Mouse (Mus musculus) MEL (cell line): ENCODE measurements around the gene Tshz2. TPM values are rescaled to one million over a fixed set of nuclear protein-coding genes. Genes with fewer than 3 reads are reported as not detected.

ENCODE experiments used
- DNase-seq: peaks from one replicate; pipeline ENCODE4 v3.0.0; 2011; ENCODE audit warnings: low read depth, low spot score
- H3K27ac ChIP-seq: 2 replicates; pipeline ENCODE4 v1.5.1; 2012; ENCODE audit warnings: low read depth, mild to moderate bottlenecking, control low read depth, low read length, moderate library complexity; ENCODE audit not compliant: control insufficient read depth
- H3K27me3 ChIP-seq, 2 experiments: fragments of 150-350 bp in 1 of 2; sonication (generic) in 1 of 2; 2 replicates each; pipeline ENCODE4 v1.6.1; 2012; ENCODE audit warnings: low read length in 2 of 2, mild to moderate bottlenecking in 2 of 2, improper control_type of control experiment in 1 of 2, moderate library complexity in 1 of 2; ENCODE audit not compliant: insufficient read depth in 2 of 2, control insufficient read depth in 1 of 2
- H3K36me3 ChIP-seq, 2 experiments: 2 replicates each; pipeline ENCODE4 v1.6.1; 2012 to 2014; ENCODE audit warnings: low read length in 2 of 2, improper control_type of control experiment in 1 of 2, inconsistent platforms in 1 of 2, mild to moderate bottlenecking in 1 of 2; ENCODE audit not compliant: insufficient read depth in 2 of 2, control insufficient read depth in 1 of 2
- H3K4me1 ChIP-seq, 2 experiments: fragments of 150-350 bp in 1 of 2; sonication (generic) in 1 of 2; 2 replicates each; pipeline ENCODE4 v1.6.1; 2012; ENCODE audit warnings: low read length in 2 of 2, improper control_type of control experiment in 1 of 2, mild to moderate bottlenecking in 1 of 2; ENCODE audit not compliant: insufficient read depth in 2 of 2, control insufficient read depth in 1 of 2
- H3K4me3 ChIP-seq, 2 experiments: fragments of 150-350 bp in 1 of 2; sonication (generic) in 1 of 2; 2 replicates each; pipeline ENCODE4 v1.5.1; 2012; ENCODE audit warnings: low read depth in 2 of 2, low read length in 2 of 2, mild to moderate bottlenecking in 2 of 2, moderate library complexity in 2 of 2, control low read depth in 1 of 2, improper control_type of control experiment in 1 of 2; ENCODE audit not compliant: control insufficient read depth in 1 of 2, insufficient read depth in 1 of 2
- H3K79me2 ChIP-seq: 2 replicates; pipeline ENCODE4 v1.6.1; 2012; ENCODE audit warnings: mild to moderate bottlenecking, low read length, moderate library complexity; ENCODE audit not compliant: control insufficient read depth, poor library complexity, insufficient read depth
- H3K9ac ChIP-seq: 2 replicates; pipeline ENCODE4 v1.6.1; 2012; ENCODE audit warnings: low read depth, mild to moderate bottlenecking, control low read depth, low read length, moderate library complexity; ENCODE audit not compliant: control insufficient read depth, poor library complexity, severe bottlenecking
- H3K9me3 ChIP-seq: fragments of 150-350 bp; sonication (generic); replicated peaks from 2 replicates; pipeline ENCODE4 v1.6.1; 2012; ENCODE audit warnings: mild to moderate bottlenecking, low read length, improper control_type of control experiment, moderate library complexity; ENCODE audit not compliant: insufficient read depth
- BHLHE40 ChIP-seq: IDR thresholded peaks from 2 replicates; pipeline ENCODE4 v1.6.1; 2012; ENCODE audit warnings: low read depth, mild to moderate bottlenecking, inconsistent platforms, low read length, improper control_type of control experiment, borderline replicate concordance
- CHD1 ChIP-seq: IDR thresholded peaks from 2 replicates; pipeline ENCODE4 v1.6.1; 2012; ENCODE audit warnings: low read depth, mild to moderate bottlenecking, inconsistent platforms, low read length, improper control_type of control experiment
- CHD2 ChIP-seq: IDR thresholded peaks from 2 replicates; pipeline ENCODE4 v1.6.1; 2011; ENCODE audit warnings: low read length, improper control_type of control experiment
- ELF1 ChIP-seq: IDR thresholded peaks from 2 replicates; pipeline ENCODE4 v1.6.1; 2014; ENCODE audit warnings: low read depth, mild to moderate bottlenecking, inconsistent platforms, low read length, improper control_type of control experiment, moderate library complexity
- ETS1 ChIP-seq: IDR thresholded peaks from 2 replicates; pipeline ENCODE4 v1.6.1; 2012; ENCODE audit warnings: low read depth, mild to moderate bottlenecking, inconsistent platforms, low read length, improper control_type of control experiment, moderate library complexity
- GABPA ChIP-seq: IDR thresholded peaks from 2 replicates; pipeline ENCODE4 v1.6.1; 2012; ENCODE audit warnings: low read depth, mild to moderate bottlenecking, inconsistent platforms, low read length, improper control_type of control experiment, moderate library complexity
- GATA1 ChIP-seq: IDR thresholded peaks from 2 replicates; pipeline ENCODE4 v1.6.1; 2011; ENCODE audit warnings: low read depth, low read length, improper control_type of control experiment
- JUND ChIP-seq: IDR thresholded peaks from 2 replicates; pipeline ENCODE4 v1.6.1; 2011; ENCODE audit warnings: low read depth, mild to moderate bottlenecking, improper control_type of control experiment, low read length
- KAT2A ChIP-seq: conservative IDR thresholded peaks from 2 replicates; pipeline ENCODE4 v1.6.1; 2012; ENCODE audit warnings: low read depth, low read length, improper control_type of control experiment, inconsistent platforms
- MAFK ChIP-seq: IDR thresholded peaks from 2 replicates; pipeline ENCODE4 v1.6.1; 2011; ENCODE audit warnings: low read depth, mild to moderate bottlenecking, low read length, improper control_type of control experiment, borderline replicate concordance
- MEF2A ChIP-seq: IDR thresholded peaks from 2 replicates; pipeline ENCODE4 v1.6.1; 2014; ENCODE audit warnings: low read depth, mild to moderate bottlenecking, inconsistent platforms, low read length, improper control_type of control experiment; ENCODE audit not compliant: poor library complexity, insufficient replicate concordance, severe bottlenecking; ENCODE audit errors: extremely low read depth
- MXI1 ChIP-seq: IDR thresholded peaks from 2 replicates; pipeline ENCODE4 v1.6.1; 2011; ENCODE audit warnings: mild to moderate bottlenecking, low read depth, low read length, improper control_type of control experiment
- NELFE ChIP-seq: IDR thresholded peaks from 2 replicates; pipeline ENCODE4 v1.6.1; 2011; ENCODE audit warnings: low read depth, low read length, improper control_type of control experiment
- NRF1 ChIP-seq: IDR thresholded peaks from 2 replicates; pipeline ENCODE4 v1.6.1; 2014; ENCODE audit warnings: low read depth, mild to moderate bottlenecking, inconsistent platforms, low read length, improper control_type of control experiment, moderate library complexity; ENCODE audit not compliant: poor library complexity, insufficient read depth, severe bottlenecking
- POLR2AphosphoS2 ChIP-seq: IDR thresholded peaks from 2 replicates; pipeline ENCODE4 v1.6.1; 2011; ENCODE audit warnings: low read length, improper control_type of control experiment
- POLR2AphosphoS5 ChIP-seq: IDR thresholded peaks from 2 replicates; pipeline ENCODE4 v1.6.1; 2012; ENCODE audit warnings: low read depth, borderline replicate concordance, mild to moderate bottlenecking, inconsistent platforms, low read length, moderate library complexity, mixed read lengths
- RAD21 ChIP-seq: IDR thresholded peaks from 2 replicates; pipeline ENCODE4 v1.6.1; 2011; ENCODE audit warnings: mild to moderate bottlenecking, low read depth, low read length, improper control_type of control experiment
- RCOR1 ChIP-seq: IDR thresholded peaks from 2 replicates; pipeline ENCODE4 v1.6.1; 2012; ENCODE audit warnings: low read depth, mild to moderate bottlenecking, inconsistent platforms, low read length, improper control_type of control experiment
- SIN3A ChIP-seq: IDR thresholded peaks from 2 replicates; pipeline ENCODE4 v1.6.1; 2012; ENCODE audit warnings: low read length, improper control_type of control experiment, inconsistent platforms
- SMC3 ChIP-seq: IDR thresholded peaks from 2 replicates; pipeline ENCODE4 v1.6.1; 2011; ENCODE audit warnings: low read depth, low read length, improper control_type of control experiment
- TAL1 ChIP-seq: IDR thresholded peaks from 2 replicates; pipeline ENCODE4 v1.6.1; 2012; ENCODE audit warnings: mild to moderate bottlenecking, inconsistent platforms, low read length, moderate library complexity, mixed read lengths
- TBP ChIP-seq: IDR thresholded peaks from 2 replicates; pipeline ENCODE4 v1.8.0; 2011; ENCODE audit warnings: low read depth, low read length, improper control_type of control experiment
- TCF12 ChIP-seq: IDR thresholded peaks from 2 replicates; pipeline ENCODE4 v1.6.1; 2014; ENCODE audit warnings: low read depth, mild to moderate bottlenecking, inconsistent platforms, low read length, improper control_type of control experiment, moderate library complexity
- UBTF ChIP-seq: IDR thresholded peaks from 2 replicates; pipeline ENCODE4 v1.6.1; 2012; ENCODE audit warnings: low read depth, mild to moderate bottlenecking, inconsistent platforms, low read length, improper control_type of control experiment, moderate library complexity, borderline replicate concordance; ENCODE audit not compliant: insufficient read depth
- USF2 ChIP-seq, 2 experiments: IDR thresholded peaks; 2 replicates each; pipeline ENCODE4 v1.6.1; 2011 to 2012; ENCODE audit warnings: improper control_type of control experiment in 2 of 2, low read length in 2 of 2, borderline replicate concordance in 1 of 2, inconsistent platforms in 1 of 2, low read depth in 1 of 2, mild to moderate bottlenecking in 1 of 2; ENCODE audit not compliant: insufficient read depth in 1 of 2
- ZC3H11A ChIP-seq: IDR thresholded peaks from 2 replicates; pipeline ENCODE4 v1.6.1; 2012; ENCODE audit warnings: low read depth, mild to moderate bottlenecking, inconsistent platforms, low read length, improper control_type of control experiment
- ZKSCAN1 ChIP-seq: IDR thresholded peaks from 2 replicates; pipeline ENCODE4 v1.6.1; 2012; ENCODE audit warnings: low read depth, mild to moderate bottlenecking, inconsistent platforms, low read length, improper control_type of control experiment, moderate library complexity
- ZNF384 ChIP-seq: IDR thresholded peaks from 2 replicates; pipeline ENCODE4 v1.6.1; 2012; ENCODE audit warnings: low read depth, mild to moderate bottlenecking, inconsistent platforms, low read length, improper control_type of control experiment
- polyA plus RNA-seq, 2 experiments: library from polyadenylated mRNA; stranded (reverse) in 1 of 2; unstranded in 1 of 2; fragments of >175 nt in 1 of 2; fragments of >200 nt in 1 of 2; gene quantifications; 2 replicates each; pipeline versions ENCODE4 v1.2.1 to v1.2.4; 2012; ENCODE audit warnings: low replicate concordance in 2 of 2, low read depth in 1 of 2; ENCODE audit not compliant: insufficient read length in 2 of 2, insufficient read depth in 1 of 2, missing spikeins in 1 of 2
- total RNA-seq: library from RNA; depleted of rRNA; stranded (reverse); fragments of 300-350 nt; gene quantifications from 2 replicates; pipeline ENCODE4 v1.2.3, GENCODE M21; 2012

Gene Tshz2
- total and polyA plus RNA-seq, 3 experiments = not detected

GRCm38 (mm10) chr2:170017926-170018325, 385.1 kb downstream of the Tshz2 start:
- Histone ChIP-seq H3K79me2 (no peaks in the 10 kb centered on the region), H3K9me3 (no peaks in the 10 kb centered on the region), H3K36me3 (no peaks in the 10 kb centered on the region), H3K27ac (no peak overlapping the region), H3K27me3 (no peaks in the 10 kb centered on the region), H3K9ac (no peak overlapping the region), H3K4me3 (no peak overlapping the region), H3K4me1 (no peaks in the 10 kb centered on the region)
- DNase-seq = no peak
- TF ChIP-seq NELFE = no peak
- no peak for TF ChIP-seq CHD1
- TF ChIP-seq JUND = no peak
- TF ChIP-seq ETS1 = no peak
- TF ChIP-seq ZNF384 = no peak
- no peak for TF ChIP-seq CHD2
- TF ChIP-seq GATA1 = no peak
- no peak for TF ChIP-seq ZC3H11A
- no peak for TF ChIP-seq ZKSCAN1
- no peak for TF ChIP-seq POLR2AphosphoS2
- TF ChIP-seq RAD21 = no peak
- TF ChIP-seq RCOR1 = no peak
- TF ChIP-seq MXI1 = no peak
- no peak for TF ChIP-seq SIN3A
- TF ChIP-seq TBP = no peak

- Histone ChIP-seq H3K4me1 (no peaks in the 10 kb centered on the region), H3K27me3 (no peaks in the 10 kb centered on the region), H3K9me3 (no peaks in the 10 kb centered on the region), H3K79me2 (no peaks in the 10 kb centered on the region), H3K27ac (no peak overlapping the region), H3K9ac (no peak overlapping the region), H3K36me3 (no peaks in the 10 kb centered on the region), H3K4me3 (no peak overlapping the region)
- no peak for DNase-seq
- no peak for TF ChIP-seq MAFK
- TF ChIP-seq BHLHE40 = no peak
- no peak for TF ChIP-seq UBTF
- TF ChIP-seq CHD1 = no peak
- TF ChIP-seq RCOR1 = no peak
- no peak for TF ChIP-seq NELFE
- TF ChIP-seq ZC3H11A = no peak
- TF ChIP-seq TCF12 = no peak
- no peak for TF ChIP-seq KAT2A
- TF ChIP-seq SMC3 = no peak
- no peak for TF ChIP-seq ELF1
- TF ChIP-seq POLR2AphosphoS5 = no peak
- no peak for TF ChIP-seq CHD2
- TF ChIP-seq TAL1 = no peak
- TF ChIP-seq USF2 (IDR thresholded peaks at IDR 0.05; ENCODE audit: borderline replicate concordance in 1 of 2, insufficient read depth in 1 of 2, low read depth in 1 of 2, low read length in 2 of 2) = no peak
- TF ChIP-seq ZNF384 = no peak
- TF ChIP-seq GABPA = no peak
- TF ChIP-seq MEF2A = no peak
- TF ChIP-seq NRF1 = no peak
These were observed 390.1 kb downstream of the Tshz2 start for GRCm38 (mm10) chr2:170022953-170023352.
